Mouse (Mus musculus) liver, embryonic 14.5 days (tissue): ENCODE data around the gene Olfr165.

ENCODE experiments used
- CTCF ChIP-seq: IDR thresholded peaks from 2 replicates; pipeline ENCODE4 v1.5.1; 2016; ENCODE audit warnings: antibody characterized with exemption, low read depth, control low read depth
- EP300 ChIP-seq: IDR thresholded peaks from 2 replicates; pipeline ENCODE4 v1.6.1; 2016; ENCODE audit warnings: antibody characterized with exemption, low read depth

DNA sequence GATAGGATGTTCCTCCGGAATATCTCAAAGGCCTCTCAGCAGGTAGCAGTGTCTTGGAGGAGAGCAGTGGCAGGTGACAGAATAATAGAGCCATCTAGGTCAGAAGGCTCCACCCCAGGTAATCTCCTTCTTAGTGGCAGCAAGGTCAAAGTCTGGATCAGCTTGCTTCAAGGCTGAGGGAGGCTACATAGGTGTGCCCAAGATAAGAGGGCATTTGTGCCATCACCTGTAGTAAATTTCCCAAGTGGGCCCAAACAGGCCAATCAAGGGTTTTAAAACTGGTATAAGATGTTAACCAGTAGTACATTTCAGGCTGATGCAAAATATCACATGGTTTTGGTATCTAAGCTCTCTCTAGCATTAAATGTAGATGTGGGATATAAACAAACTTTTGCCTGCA, 41.4 kb upstream of the Olfr165 start:
- no peak for TF ChIP-seq CTCF
- no peak for TF ChIP-seq EP300
